In the genomic region with DNA sequence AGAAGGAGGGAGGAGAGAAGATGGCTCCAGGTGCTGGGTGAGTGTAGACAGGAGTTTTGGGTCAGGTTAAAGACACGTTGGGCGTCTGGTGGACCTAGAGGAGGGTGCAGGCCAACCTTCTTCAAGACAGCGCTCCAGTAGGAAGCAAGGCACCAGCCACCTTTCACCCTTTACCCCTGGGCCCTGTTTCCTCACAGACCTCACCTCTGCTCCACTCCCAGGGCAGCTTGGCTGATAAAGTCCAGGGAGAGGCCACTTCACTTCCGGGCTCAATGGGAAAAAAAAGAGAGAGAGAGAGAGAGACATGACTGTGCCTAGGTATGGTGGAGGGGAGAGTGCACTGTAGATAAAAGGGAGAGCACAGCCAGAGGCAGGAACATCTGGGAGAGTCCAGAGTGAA, we compare ENCODE assay signal across 27 mouse cellular contexts. TPM values are rescaled to one million over a fixed set of nuclear protein-coding genes. Genes with fewer than 3 reads are reported as not detected.
DNase-seq lines count a peak whose midpoint lies in the region; ATAC-seq and TF ChIP-seq lines count a peak whose summit lies in the region.
"Had no signal": no experiment of that assay in that cellular context is flagged by ENCODE, and none has a peak within 500 bp of the region (broad histone marks: within the 10 kb centered on the region; RNA-seq: fewer than 3 reads in every experiment).

No protein-coding gene starts in this region.

- intact Hi-C loops in heart, postnatal 36 days (cut with DNase I) = no loop called here

- peak; percentile 82 for DNase-seq in heart, adult 11 months
- DNase-seq in heart, postnatal 36 days = no peak
- DNase-seq in urinary bladder, postnatal 14 days (ENCODE audit: low spot score) = peak; percentile 34
- no peak for DNase-seq in urinary bladder, postnatal 10 days (ENCODE audit: low spot score)
- DNase-seq in stomach, postnatal 0 days (ENCODE audit: low spot score) = peak; percentile 78
- no peak for DNase-seq in frontal cortex, postnatal 10 days (ENCODE audit: low spot score in 2 of 2)
- DNase-seq: adrenal gland, postnatal 25 days; cerebellum, adult 11-12 months; cerebellum, postnatal 14 days; gastrocnemius, adult 2 months; kidney, postnatal 14 days; right cerebral cortex, adult 18-20 months had no signal

- no peak overlapping the region for H3K4me2 ChIP-seq in liver, embryonic 12.5 days
- H3K4me2 ChIP-seq in stomach, postnatal 0 days (replicated peaks; ENCODE audit: low read depth) = no peak overlapping the region
- H3K4me2 ChIP-seq in hindbrain, embryonic 12.5 days (replicated peaks) = no peak overlapping the region
- H3K4me2 ChIP-seq: embryonic facial prominence, embryonic 13.5 days; hindbrain, embryonic 13.5 days; midbrain, embryonic 12.5 days; neural tube, embryonic 12.5 days had no signal

- H3K27ac ChIP-seq in liver, embryonic 12.5 days = no peak overlapping the region
- peak overlapping the region; percentile 87 for H3K27ac ChIP-seq in stomach, postnatal 0 days (replicated peaks)
- no peak overlapping the region for H3K27ac ChIP-seq in hindbrain, embryonic 12.5 days
- H3K27ac ChIP-seq: embryonic facial prominence, embryonic 13.5 days; hindbrain, embryonic 13.5 days; liver, embryonic 14.5 days; midbrain, embryonic 12.5 days; neural tube, embryonic 12.5 days had no signal

- H3K9ac ChIP-seq in liver, embryonic 12.5 days = no peak overlapping the region
- H3K9ac ChIP-seq in stomach, postnatal 0 days (ENCODE audit: low read length) = no peak overlapping the region
- H3K9ac ChIP-seq in hindbrain, embryonic 12.5 days = no peak overlapping the region
- H3K9ac ChIP-seq: embryonic facial prominence, embryonic 13.5 days; hindbrain, embryonic 13.5 days; liver, embryonic 14.5 days; midbrain, embryonic 12.5 days; neural tube, embryonic 12.5 days had no signal

- no peaks in the 10 kb centered on the region for H3K36me3 ChIP-seq in liver, embryonic 12.5 days
- no peaks in the 10 kb centered on the region for H3K36me3 ChIP-seq in stomach, postnatal 0 days (ENCODE audit: control insufficient read depth, insufficient read depth, low read length)
- H3K36me3 ChIP-seq in hindbrain, embryonic 12.5 days = no peaks in the 10 kb centered on the region
- H3K36me3 ChIP-seq: embryonic facial prominence, embryonic 13.5 days; hindbrain, embryonic 13.5 days; midbrain, embryonic 12.5 days; neural tube, embryonic 12.5 days had no signal

- no peak overlapping the region for H3K4me3 ChIP-seq in liver, embryonic 12.5 days
- no peak overlapping the region for H3K4me3 ChIP-seq in stomach, postnatal 0 days (ENCODE audit: low read depth, low read length)
- H3K4me3 ChIP-seq in hindbrain, embryonic 12.5 days = no peak overlapping the region
- H3K4me3 ChIP-seq: embryonic facial prominence, embryonic 13.5 days; gastrocnemius, adult 2 months; hindbrain, embryonic 13.5 days; midbrain, embryonic 12.5 days; neural tube, embryonic 12.5 days had no signal

- no peaks in the 10 kb centered on the region for H3K27me3 ChIP-seq in liver, embryonic 12.5 days (replicated peaks)
- H3K27me3 ChIP-seq in stomach, postnatal 0 days (ENCODE audit: control insufficient read depth, insufficient read depth, low read length) = no peaks in the 10 kb centered on the region
- H3K27me3 ChIP-seq in hindbrain, embryonic 12.5 days = no peaks in the 10 kb centered on the region
- H3K27me3 ChIP-seq: embryonic facial prominence, embryonic 13.5 days; hindbrain, embryonic 13.5 days; midbrain, embryonic 12.5 days; neural tube, embryonic 12.5 days had no signal

- H3K4me1 ChIP-seq in liver, embryonic 12.5 days = peaks cover 12% of the 10 kb centered on the region; the same call in 1 of the 2 replicates
- H3K4me1 ChIP-seq in stomach, postnatal 0 days (replicated peaks; ENCODE audit: control insufficient read depth, insufficient read depth) = no peaks in the 10 kb centered on the region
- H3K4me1 ChIP-seq in hindbrain, embryonic 12.5 days = no peaks in the 10 kb centered on the region
- H3K4me1 ChIP-seq: hindbrain, embryonic 13.5 days; midbrain, embryonic 12.5 days; neural tube, embryonic 12.5 days had no signal

- no peak for TF ChIP-seq EP300 in stomach, postnatal 0 days (optimal IDR thresholded peaks at IDR 0.05)

- ATAC-seq in liver, embryonic 12.5 days = peak; percentile 57; the same call in 1 of the 2 replicates
- ATAC-seq in stomach, postnatal 0 days (ENCODE audit: low FRiP score, low TSS enrichment) = peak; percentile 88
- no peak for ATAC-seq in hindbrain, embryonic 12.5 days (ENCODE audit: low FRiP score)
- ATAC-seq: inflammation-experienced regulatory T-cells, adult 6 months had no signal

- no peak for TF ChIP-seq CTCF in stomach, postnatal 0 days (IDR thresholded peaks at IDR 0.05; ENCODE audit: low read depth)

- 44% methylated on average over 4 of the region's 4 CpGs for WGBS in liver, embryonic 12.5 days (ENCODE audit: insufficient replicate concordance)
- 63% methylated on average over 4 of the region's 4 CpGs for WGBS in stomach, postnatal 0 days
- 76% methylated on average over 4 of the region's 4 CpGs for WGBS in hindbrain, embryonic 12.5 days

- no peaks in the 10 kb centered on the region for H3K9me3 ChIP-seq in liver, embryonic 12.5 days (replicated peaks)
- H3K9me3 ChIP-seq in stomach, postnatal 0 days (ENCODE audit: control insufficient read depth, low read length) = no peaks in the 10 kb centered on the region
- H3K9me3 ChIP-seq in hindbrain, embryonic 12.5 days (replicated peaks) = no peaks in the 10 kb centered on the region
- H3K9me3 ChIP-seq: embryonic facial prominence, embryonic 13.5 days; hindbrain, embryonic 13.5 days; midbrain, embryonic 12.5 days; neural tube, embryonic 12.5 days had no signal

RNA-seq across cellular contexts. Expression of a gene that starts 10.0 kb away (rescaled TPM):
- 10 to 100 TPM; 23.0 to 24.1 TPM for total RNA-seq in heart, postnatal 36 days (2021)
- polyA plus RNA-seq in liver, embryonic 12.5 days (2016; fragmentation: Nextera tagmentation; extraction: Ambion mirVana) = 7.4 and 8.7 TPM in 2 replicates
- polyA plus RNA-seq in stomach, postnatal 0 days (2015; fragmentation: Nextera tagmentation; extraction: Ambion mirVana) = 8.3 and 8.8 TPM in 2 replicates
- 32.4 and 37.3 TPM in 2 replicates for polyA plus RNA-seq in hindbrain, embryonic 12.5 days (2016; fragmentation: Nextera tagmentation; extraction: Ambion mirVana)

RNA-seq across cellular contexts. Expression of a gene that starts 16.3 kb away (rescaled TPM):
- not detected for total RNA-seq in heart, postnatal 36 days (2021)
- not detected in 2 replicates for polyA plus RNA-seq in liver, embryonic 12.5 days (2016; fragmentation: Nextera tagmentation; extraction: Ambion mirVana)
- not detected in 2 replicates for polyA plus RNA-seq in stomach, postnatal 0 days (2015; fragmentation: Nextera tagmentation; extraction: Ambion mirVana)
- not detected in 2 replicates for polyA plus RNA-seq in hindbrain, embryonic 12.5 days (2016; fragmentation: Nextera tagmentation; extraction: Ambion mirVana)
- total RNA-seq: adrenal gland, postnatal 25 days; gastrocnemius, adult 2 months; granulocyte monocyte progenitor cell, adult 5-6 weeks; layer of hippocampus, adult 8-10 months; left cerebral cortex, postnatal 36 days; megakaryocyte progenitor cell, adult 5-6 weeks; monocyte, adult 5-6 weeks had no signal
- polyA plus RNA-seq: embryonic facial prominence, embryonic 13.5 days; heart, embryonic 16.5 days; hindbrain, embryonic 13.5 days; inflammation-experienced regulatory T-cells, adult 6 months; liver, embryonic 14.5 days; lung, embryonic 16.5 days; midbrain, embryonic 12.5 days; neural tube, embryonic 12.5 days had no signal

Comparison
In these comparisons a context has a peak if more than half of its experiments do, and no peak if none do; other contexts are left out.
1. DNase-seq: peak in heart, adult 11 months (single experiment), urinary bladder, postnatal 14 days (single experiment) and stomach, postnatal 0 days (single experiment); none in heart, postnatal 36 days (0 of 2), urinary bladder, postnatal 10 days (single experiment) and frontal cortex, postnatal 10 days (0 of 2).